Mouse (Mus musculus) urinary bladder, adult 18-20 months (tissue): ENCODE data around the gene Ebf1.

Experiments
- DNase-seq, 2 experiments: peaks; one replicate each; pipeline ENCODE4 v3.0.0; 2022; ENCODE audit warnings: low spot score in 2 of 2, mixed read lengths in 2 of 2

The Ebf1 gene

DNA sequence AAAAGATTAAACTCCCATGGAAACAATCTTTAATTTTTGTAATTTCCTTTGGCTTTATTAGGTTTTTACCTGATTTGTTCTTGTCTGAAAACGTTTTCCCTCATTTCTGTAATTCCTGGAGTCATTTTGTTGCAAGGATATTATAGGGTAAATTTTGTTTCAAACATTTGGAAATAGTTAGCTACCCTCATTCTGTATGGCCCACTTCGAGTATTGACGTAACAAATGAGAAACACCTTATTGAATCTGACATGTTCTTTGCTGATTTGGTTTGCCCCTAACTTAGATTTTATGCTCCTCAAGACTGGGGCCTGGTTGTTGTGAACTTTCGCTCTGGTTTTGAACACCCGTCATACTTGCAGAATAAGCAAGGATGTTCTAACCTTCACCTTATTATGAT is 120.9 kb downstream of the Ebf1 start:
- DNase-seq, result no peak

DNA sequence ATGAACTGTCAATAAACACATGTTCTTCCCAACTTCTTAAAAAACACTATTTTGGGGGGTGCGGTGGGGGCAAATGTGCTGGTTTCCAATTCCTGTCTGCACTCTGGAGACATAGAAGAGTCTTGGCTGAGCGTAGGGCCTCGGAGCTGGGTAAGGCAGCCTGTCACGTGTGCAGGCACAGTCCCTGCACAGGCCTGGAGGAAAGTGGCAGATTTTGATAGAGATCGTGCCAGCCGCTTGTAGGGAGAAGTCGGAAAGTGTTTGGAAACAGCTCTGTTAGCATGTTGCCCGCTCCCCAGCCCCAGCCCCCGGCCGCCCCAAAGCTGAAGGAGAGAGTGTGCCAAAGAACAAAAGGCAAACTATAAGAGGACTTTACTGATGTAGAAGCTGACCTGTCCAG is 121.7 kb downstream of the Ebf1 start:
- DNase-seq, result no peak

DNA sequence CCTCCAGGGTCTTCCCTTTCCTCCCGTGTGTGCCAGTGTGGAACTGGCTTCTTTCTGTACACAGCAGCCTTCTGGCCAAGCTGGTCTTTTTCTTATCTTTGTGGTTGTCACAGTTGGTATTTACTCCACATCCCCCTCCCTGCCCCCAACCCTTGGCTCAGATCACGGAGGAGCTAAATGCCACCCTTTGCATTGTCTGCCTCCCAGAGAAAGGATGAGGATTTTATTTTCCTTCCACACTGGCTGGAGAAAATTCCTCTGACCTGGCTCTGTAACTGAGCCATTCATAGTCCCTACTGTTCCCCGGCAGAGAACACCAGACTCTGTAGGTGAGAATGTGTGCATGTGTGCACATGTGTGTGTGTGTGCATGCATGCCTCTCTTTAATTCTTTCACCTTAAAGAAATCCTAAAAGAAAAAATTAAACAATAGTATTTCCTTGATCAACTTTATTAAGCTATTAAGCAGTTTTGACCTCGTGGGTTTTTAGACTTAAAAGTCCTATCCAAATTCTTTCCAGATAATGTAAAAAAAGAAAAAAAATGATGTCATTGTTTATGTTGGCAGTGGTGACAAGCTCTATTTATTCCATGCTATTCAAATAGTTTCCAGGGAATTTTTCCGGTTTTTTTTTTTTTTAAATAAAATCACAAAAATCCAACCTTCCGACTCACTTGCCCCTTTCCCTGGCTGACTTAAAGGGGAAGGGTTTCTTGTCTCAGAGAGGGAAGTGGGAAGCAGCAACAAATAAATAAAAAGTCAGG is 123.3 kb downstream of the Ebf1 start:
- no peak for DNase-seq

DNA sequence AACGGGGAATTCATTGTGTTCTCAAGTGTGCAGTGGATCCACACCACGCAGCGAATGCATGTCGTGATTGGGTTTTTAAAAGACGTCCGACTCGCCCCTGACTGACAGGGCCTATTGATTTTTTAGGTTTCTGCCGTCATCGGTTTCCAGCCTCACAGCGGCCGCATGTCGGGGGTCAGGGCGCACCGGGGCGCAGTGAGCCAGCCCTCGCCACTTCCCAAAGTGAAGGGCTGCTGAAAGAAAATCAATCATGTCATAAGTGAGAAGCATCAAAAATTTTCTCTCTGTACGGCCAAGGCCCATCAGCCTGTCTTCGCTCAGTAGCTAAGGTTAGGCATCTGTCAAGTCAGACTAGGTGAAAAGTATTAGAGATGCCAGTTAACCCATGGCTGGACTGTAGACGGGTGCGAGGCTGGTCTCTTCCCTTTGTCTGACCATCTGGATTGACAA is 124.0 kb downstream of the Ebf1 start:
- DNase-seq, result no peak

DNA sequence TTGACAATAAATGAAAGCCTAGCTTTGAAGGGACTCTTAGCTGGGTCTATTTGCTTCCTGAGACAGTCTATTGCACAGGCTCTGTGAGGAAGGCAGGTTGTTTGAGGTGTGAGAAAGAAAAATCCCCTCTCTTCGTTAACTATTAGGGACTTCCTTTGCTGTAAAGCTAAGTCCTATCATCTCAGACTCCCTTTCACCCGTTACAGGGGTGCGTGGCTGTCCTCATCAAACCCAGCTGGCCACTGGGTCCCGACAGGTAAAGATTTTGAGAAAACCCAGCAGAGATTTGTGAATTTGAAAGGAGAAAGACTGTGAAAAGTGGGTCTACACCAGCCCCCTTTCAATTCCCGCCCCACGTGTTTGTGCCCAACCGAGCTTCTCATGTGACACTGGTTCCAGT is 127.3 kb downstream of the Ebf1 start:
- no peak for DNase-seq

DNA sequence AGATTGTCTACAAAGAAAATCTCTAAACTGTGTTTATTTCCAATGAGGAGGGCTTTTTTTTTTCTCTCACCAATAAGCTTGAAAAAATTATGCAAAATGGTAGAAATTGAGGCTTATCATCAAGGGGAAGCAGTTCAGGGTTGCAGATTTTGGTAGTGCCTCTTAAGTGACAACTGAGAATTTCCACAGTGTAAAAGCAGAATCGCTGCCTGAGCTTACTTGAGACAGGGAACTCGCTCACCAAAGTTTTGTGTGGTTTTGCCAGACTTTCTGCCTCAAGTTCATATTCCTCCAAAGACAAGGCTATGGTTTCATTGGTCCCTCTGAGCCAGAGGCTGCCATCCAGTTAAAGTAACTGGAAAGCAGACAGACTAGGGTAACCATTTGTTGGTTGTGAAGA is 128.8 kb downstream of the Ebf1 start:
- no peak for DNase-seq

DNA sequence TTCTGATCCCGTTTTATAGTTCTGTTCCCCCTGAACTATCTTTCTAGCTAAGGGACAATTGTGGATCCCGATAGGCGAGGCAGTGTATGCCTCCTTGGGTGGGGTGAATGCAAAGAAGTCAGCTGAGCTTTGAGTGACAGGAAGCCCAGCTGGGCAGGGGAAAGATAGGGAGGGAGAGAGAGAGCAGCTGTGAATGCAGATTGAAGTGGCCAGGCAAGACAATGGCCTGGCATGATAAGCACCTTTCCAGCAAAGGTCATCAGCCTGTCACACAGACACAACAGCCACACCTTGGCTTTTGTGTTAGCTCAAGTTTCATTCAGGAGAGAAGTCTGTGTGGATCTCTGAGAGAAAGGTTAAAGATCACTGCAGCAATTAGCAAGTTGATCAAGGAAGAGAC is 129.6 kb downstream of the Ebf1 start:
- DNase-seq, result no peak

DNA sequence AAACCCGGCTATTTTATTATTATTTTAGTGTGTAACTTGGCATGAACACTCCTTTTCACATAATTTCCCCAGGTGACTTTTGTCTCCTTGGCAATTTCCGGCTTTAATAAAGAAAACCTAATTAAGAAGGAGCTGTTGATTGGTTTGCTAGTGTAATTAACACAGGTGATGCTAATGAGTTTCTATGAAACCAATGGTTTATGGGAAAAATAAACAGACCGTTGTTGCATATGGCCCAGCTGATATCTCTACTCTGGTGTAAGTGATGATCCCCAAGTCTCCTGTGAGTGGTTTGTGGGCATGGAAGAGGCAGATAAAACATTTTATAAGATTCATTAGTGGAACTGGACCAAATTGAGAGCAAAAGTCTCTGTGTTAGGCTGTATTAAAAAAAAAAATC is 132.2 kb downstream of the Ebf1 start:
- DNase-seq, result no peak

DNA sequence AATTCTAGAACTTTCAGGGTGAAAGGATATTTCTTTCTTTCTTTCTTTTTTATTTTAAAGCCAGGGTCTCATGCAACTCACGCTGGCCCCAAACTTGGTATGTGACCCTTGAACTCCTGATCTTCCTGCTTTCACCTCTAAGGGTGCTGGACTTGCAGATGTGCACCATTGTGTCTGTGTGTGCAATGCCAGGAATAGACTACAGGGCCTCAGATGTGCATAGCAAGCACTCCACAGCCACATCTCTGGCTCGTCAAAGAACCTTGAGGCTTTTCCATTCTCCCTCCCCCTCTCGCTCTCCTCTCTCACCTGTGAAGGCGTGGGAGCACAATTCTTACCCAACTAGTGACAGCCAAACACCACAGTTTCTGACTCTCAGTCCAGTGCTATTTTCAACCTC is 137.2 kb downstream of the Ebf1 start:
- DNase-seq, result no peak

DNA sequence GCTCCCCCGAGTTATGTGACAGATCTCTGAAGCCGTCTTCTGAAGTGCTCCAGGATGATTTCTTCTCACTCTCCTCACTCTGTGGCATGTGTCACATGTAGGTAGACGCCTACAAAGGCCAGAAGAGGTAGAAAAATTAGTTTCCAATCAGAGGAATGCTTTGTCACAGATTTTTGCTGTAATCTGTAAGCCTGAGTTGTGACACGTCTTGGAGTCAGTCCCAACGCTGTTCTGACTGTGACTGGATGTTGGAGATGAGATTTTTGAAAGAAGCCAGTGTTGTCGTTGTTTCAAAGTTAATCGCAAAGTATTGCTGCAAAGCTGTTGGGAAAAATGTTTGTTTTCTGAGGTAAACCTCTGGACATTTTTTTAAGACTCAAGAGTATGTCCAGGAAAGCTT is 139.2 kb downstream of the Ebf1 start:
- DNase-seq, result no peak

DNA sequence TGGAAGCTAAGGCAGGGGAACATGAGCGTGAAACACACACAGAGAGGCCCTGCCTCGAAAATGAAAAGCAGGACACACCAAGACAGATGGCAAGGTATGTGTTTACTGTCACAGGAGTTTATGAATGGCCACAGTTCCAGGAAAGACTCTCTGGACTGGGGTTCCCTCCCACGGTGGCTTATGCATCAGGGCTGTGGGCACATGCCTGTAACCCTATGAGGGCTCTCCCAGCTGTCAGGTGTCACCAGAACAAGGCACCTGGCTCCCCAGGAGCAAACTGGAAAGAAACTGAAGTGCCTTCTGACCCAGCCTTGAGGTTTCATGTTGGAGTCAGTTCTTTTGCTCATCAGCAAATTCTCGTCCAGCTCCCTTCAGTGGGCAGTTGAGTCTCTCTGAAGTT is 141.7 kb downstream of the Ebf1 start:
- DNase-seq, result no peak

DNA sequence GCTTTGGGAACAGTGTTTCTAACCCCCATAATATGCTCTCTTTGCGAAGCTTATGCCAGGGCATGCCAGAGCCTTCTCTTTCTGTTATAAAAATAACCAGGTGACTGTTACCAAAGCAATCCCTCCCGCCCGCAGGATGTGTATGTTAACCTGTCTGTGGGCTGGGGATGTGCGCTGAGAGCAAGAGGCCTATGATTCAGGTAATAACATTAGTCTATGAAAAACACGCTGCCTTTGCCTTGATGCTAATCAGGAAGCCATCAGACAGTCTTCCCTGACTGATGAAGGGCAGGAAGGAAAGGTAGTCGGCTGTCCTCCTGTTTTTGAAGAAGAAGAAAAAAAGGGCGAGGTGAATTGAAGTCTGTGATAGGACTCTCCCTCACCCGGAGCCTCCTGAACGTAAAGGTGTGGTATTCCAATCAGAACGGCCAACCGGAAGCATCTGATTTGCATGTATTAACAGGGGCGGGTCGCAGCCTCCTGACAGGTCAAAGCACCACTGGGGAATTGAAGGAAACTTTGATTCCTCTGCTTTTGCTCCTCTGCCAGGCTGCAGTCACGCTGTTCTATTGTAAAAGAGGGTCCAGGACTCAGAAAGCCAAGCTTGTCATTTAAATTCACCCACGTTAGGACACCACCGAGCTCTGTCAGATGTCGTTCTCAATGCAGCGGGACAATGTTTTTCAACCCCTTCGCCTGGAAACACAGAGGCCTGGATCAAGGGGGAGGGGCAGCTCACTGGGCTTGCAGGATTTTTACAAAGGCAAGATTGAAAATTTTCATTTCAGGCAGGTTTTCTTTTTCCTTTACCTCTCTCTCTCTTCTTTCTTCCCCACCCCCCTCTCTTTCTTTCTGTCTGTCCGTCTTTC is 144.2 kb downstream of the Ebf1 start:
- DNase-seq, result no peak

DNA sequence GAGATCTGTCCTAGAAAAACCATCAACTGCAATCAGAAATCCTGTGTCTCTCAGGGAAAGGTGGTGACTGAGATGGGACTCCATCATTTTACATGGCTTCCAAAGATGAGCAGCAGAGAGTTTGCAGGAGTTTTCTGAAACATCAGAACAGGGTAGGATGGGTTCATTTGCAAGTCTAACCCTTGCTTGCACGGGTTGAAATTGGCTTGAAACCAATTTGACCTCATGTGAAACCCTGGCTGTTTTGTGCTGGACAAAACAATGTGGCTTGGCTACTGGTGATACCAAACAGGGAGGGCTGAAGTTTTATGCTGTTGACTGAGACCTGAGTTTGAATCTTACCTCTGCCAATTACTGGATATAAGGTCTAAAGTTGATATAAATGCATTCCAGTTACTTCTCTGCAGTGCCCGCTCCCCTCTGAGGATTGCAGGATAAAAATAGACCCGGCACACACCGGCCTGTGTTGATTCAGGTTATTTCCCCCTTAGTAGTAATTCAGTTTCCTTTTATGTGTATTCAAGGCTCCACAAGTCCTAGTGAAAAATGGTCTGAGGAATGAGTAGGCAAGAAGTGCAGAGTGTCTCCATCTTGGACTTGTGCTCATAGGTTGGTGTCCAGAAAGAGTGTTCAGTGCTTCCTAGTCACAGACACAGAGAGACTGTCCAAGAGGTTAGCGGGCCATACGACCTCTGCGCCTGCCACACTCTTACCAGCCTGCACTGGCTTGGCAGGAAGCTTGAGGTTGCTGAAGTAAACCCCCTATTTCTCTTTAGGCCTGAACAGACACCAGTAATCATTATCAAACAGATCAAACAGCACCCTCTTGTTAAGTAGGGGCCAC is 147.1 kb downstream of the Ebf1 start:
- no peak for DNase-seq

DNA sequence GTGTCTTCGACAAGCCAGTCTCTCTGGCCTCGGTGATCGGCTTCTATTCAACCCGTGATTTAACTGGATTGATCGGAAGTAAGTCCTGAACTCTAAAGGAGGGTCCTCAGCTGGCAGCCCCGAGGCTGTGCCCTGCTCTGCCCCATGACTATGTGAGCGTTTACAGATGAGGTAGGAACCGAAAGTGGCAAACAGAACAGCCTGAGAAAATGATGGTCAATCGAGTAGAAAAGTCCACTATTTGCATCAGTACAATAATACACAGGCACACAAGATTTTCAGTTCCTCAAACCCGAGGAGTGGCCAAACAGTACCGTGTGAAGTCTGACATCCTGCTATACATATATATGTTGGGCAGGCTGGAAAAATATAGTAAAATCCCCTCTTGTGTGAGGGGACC is 147.9 kb downstream of the Ebf1 start:
- no peak for DNase-seq

DNA sequence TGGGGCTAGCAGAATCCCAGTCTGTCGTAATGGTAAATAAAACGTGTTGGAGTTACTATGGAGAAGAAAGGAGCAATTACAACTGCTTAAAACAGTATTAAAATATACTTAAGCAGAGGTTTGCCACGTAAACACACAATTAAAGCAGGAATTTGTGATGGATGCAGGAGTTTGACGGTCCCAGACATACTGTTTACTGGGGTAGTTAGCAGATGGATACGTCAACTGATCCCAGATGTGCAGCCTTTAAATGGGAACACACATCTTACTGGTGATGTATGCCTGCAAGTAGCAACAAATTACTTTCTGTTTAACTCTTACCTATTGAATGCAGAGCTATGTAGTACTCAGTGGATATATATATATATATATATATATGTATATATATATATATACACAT is 149.1 kb downstream of the Ebf1 start:
- no peak for DNase-seq

DNA sequence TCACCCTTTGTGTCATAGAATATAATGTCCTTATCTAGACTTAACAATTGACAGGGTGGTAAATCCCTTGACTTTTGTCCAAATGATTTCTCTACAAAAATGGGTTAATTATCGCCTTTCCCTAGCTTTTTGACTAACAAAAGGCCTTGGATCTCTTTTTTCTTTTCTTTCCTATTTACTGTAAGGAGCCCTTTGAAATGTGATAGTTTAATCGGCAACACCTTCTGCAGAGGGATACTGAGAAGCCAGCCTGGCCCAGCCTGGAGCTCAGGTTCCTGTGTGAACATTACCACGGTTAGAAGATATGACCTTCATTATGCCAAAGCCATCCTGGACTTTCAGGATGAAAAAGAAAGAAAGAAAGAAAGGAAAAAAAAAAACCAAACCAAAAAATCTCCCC is 150.2 kb downstream of the Ebf1 start:
- DNase-seq, result no peak

DNA sequence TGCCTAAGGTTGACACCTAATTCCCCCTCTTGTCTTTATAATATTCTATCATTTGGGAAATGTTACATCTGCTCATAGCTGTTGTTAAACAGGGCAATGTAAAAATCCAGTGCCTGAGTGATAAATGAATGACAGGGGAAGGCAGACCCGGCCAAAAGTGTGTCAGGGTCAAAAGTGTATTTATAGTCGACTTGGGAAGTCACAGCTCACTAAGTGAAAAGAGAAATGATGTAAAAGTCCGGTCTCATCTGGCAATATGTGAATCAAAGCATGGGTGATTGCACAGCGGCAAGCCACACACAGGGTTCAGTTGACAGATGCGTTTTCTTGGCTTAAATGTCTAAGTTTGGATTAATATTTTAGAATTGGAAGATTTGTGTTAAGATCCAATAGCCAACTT is 151.2 kb downstream of the Ebf1 start:
- DNase-seq, result no peak

DNA sequence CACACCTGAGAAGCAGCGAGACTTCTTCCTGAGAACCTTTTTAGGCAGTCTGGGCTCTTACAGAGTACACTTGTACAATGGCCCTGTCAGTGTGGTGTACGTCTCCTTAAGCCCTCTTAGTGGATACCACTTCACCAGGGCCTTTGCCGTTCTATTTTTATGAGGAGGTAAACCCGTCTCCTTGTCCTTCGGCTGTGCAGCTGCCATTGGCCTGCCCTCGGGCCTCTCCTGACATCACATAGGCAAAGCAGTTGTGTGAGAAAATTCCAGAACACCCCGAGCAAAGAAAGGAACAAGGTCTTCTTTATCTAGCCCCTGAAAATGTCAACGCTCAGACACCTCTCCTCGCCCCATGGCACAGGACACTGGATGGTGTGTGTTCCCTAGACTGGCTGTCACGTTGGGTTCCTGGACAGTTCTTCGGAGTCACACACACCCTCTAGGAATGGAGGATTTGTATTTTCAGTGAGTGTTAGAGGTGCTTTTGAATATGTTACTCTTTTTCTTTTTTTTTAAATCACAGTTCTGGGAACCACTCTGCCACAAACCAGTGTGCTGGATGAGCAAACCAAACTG is 154.0 kb downstream of the Ebf1 start:
- DNase-seq, result no peak

DNA sequence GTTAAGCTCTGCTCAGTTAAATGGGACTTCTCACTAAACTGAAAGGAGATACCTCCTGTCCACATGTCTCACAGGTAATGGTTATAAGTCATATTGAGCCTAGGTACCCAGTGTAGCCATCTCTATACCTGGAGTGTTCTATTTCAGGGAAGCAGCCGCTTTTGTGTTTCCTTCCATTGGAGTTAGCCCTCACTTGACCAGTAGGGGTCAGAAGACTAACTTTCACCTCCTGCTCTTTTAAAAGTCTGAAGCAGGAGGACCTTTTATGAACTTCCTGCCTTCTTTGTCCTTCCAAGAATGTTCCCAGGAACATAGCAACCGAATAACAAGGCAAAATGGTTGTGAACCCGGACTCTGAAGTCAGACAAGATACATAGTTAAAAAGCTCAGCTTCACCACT is 157.3 kb downstream of the Ebf1 start:
- DNase-seq, result no peak

DNA sequence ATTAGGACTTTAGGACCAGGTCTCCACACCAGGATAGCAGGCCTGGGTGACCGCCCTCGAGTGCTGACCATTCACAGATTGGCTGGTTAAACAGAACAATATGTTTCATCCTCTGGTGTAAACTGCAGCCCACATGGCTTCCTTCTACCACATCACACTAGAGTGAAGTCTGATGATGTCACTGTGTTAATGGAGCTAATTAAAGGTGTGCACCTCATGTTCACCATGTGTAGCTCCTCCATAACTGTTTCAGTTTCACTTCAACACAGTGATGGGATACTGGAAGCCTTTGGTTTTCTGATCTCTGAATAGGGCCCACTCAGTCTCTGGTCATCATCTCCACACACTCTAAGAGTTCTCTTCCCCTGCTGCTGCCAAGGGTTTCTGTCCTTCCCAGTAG is 158.4 kb downstream of the Ebf1 start:
- DNase-seq, result no peak

DNA sequence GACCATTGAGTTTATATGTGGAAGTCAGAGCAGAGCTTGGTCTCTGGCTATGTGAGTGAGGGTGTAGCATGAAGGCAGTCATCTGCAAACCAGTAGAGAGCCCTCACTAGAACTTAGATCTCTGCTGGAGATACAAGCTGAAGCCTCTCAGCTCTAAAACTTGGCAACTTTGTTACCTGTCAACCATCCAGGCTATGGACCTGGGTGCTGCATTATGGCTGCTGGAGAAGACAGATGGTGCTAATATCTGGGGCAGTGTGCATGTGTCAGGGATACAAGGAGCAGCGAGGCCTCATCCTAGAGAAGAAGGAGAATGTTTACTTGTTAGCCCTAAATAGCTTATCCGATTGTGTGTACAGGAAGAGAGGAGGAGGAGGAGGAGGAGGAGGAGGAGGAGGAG is 159.4 kb downstream of the Ebf1 start:
- no peak for DNase-seq
